Mouse (Mus musculus) thymus, postnatal 25 days (tissue): ENCODE data around the gene Arrdc1.

Experiments used
- DNase-seq: peaks from one replicate; pipeline ENCODE4 v3.0.0; 2022

Arrdc1 gene

DNA sequence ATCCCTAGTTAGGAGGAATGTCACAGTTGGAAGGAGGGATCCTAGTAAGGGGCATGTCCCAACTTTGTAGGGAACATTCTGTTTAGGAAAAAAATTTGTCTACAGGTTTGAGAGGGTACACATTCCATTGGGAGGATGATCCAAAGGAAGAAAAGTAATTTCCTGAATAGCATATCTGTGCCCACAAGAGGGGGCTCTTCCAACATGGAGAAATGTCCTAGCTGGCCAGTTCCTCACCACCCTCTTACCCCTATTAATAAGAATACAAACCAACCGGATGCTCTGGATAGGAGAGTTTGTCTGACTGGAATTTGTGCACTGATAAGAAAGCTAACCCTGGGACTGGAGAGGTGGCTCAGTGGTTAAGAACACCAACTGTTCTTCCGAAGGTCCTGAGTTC lies 11.5 kb downstream of the Arrdc1 start:
- no peak for DNase-seq

DNA sequence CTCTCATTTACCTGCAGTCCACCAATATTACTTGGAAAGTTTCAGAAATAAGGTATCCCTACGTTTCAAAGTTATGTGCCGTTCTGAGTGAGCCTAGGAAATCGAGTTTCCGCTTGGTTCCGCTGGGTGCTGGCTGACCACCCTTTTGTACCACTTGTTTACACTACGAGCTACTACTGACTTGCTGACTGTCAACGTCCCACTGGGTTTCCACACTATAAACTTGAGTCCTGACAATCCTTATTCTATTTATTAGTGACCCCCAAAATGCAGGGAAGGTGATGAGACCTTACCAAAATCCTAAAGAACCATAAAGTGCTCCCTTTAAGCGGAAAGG lies 15.2 kb downstream of the Arrdc1 start:
- no peak for DNase-seq

DNA sequence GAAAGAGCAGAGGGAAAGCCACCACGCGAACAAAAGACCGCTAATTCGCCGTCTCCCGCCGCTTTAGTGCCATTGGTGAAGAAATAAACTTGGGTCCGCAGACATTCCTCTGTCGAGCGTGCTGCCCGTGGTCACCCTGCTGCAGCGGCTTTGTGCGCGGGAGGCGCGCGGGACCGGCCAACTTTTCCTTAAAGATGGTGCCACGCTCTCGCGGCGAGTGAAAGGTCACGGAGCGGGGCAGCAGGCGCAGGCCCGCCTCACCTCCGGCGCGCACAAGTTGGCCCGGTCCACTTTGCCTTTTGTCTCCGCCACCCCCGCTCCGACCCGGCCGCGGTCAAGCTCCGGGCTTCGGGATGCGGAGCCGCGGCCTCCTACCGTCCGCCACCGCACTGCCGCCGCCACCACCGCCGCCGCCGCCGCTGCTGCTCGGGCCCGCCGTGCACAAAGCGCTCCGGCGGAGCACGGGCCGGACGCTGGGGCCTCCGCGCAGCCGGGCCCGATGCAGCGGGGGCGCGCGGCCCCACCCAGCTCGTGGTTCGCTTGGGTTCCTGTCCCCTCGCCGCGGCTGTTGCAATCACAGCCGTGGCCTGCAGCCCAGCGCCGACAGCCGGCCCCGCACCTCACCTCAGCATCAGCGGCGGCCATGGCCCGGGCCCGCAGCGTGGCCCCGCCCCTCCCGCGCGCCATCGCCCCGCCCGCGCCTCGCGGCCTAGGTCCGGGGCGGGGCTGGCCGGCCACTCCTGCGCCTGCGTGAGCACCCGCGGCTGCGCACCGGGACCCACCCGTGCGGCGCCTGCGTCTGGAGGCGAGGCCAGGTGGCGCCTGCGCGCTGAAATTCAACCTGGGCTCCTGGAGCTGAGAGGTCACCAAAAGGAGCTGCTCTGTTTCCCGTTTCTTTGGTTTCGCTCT lies 15.9 kb downstream of the Arrdc1 start, which contains the start of gene Ehmt1:
Gene Ehmt1 (minus strand): TSS at position 685 of the 909 bp plus-strand sequence.
- peak; percentile 95 for DNase-seq

DNA sequence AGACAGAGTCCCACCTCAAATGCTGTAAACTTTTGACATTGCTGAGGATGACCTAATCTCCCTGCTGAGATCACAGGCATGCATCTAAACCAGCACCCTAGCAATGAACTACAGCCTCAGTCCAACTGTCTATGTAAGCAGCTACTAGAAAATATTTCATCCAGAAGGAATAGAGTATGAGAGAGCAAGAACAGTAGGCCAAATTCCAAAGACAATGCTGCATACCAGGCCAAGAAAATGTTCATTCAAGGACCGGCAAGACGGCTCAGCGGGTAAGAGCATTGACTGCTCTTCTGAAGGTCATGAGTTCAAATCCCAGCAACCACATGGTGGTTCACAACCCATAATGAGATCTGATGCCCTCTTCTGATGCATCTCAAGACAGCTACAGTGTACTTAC lies 20.3 kb downstream of the Arrdc1 start:
- DNase-seq: no peak

DNA sequence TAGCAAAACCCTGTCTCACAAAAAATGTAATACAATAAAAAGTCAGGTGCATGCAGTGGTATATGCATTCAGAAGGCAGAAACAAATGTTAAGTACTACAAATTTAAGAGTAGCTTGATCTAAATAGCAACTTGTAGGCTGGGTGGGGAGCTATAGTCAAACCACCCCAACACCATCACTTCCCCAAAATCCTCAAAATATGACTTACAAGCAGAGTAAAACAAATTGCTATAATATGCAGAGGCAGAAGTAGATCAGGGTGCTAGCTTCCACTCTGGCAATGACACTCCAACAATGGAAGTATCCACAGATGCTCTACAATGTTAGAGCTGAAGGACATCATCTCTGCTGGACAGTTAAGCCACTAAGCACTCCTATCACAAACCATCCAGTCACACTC lies 22.5 kb downstream of the Arrdc1 start:
- DNase-seq: no peak

DNA sequence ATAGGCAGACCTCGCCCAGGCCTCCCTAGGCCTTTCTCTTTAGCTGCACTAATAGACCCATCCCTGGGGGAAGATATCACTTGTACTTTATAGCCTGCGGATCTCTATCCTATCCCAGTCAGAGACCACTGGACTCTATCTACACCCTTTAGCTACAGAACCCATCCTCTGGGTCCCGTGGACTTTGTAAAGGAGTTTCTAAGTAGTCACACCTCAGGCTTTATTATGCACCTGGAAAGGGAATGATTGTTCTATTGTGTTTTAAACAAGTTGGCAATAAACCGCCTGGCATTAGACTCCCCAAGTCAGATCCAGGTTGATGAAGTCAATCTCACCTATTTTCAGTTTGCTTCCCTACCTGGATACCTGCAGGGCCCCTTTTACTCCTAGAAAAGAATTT lies 22.9 kb downstream of the Arrdc1 start:
- no peak for DNase-seq

DNA sequence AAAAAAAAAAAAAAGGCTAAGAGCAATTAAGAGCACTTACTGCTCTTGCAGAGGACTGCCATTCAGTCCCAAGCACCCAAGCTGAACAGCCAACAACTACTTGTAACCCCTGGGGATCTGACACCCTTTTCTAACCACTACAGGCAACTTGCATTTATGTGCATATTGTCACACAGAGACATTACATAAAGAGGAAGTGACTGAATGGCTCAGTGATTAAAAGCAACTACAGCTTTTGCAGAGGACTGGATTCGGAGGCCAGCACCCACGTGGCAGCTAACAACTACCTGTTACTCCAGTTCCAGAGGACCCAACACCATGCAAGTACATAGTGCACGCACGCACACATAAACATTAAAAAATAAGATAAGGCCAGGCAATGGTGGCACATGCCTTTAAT lies 24.6 kb downstream of the Arrdc1 start:
- no peak for DNase-seq

DNA sequence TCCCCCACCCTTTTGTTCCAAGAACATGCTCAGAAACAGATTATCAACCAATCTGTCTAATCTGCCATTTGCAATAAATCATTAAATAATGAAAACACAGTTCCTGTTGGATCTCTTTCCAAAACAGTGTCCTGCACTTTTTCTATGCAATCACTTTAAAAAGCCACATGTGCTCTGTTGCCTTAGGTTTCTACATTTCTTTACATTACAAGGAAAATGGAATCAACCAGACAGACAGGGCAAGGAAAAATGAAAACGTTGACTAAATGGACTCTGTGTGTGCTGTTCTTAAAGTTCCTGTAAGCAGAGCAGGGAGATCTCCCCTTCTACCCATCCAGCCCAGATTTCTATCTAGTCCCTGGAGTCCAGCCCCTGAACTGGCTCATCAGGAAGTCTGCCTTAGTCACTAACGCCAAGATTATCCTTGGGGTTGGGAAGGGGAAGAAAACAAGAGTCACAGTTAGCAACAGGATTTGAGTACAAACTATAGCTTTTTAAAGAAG lies 29.3 kb downstream of the Arrdc1 start:
- DNase-seq: no peak

DNA sequence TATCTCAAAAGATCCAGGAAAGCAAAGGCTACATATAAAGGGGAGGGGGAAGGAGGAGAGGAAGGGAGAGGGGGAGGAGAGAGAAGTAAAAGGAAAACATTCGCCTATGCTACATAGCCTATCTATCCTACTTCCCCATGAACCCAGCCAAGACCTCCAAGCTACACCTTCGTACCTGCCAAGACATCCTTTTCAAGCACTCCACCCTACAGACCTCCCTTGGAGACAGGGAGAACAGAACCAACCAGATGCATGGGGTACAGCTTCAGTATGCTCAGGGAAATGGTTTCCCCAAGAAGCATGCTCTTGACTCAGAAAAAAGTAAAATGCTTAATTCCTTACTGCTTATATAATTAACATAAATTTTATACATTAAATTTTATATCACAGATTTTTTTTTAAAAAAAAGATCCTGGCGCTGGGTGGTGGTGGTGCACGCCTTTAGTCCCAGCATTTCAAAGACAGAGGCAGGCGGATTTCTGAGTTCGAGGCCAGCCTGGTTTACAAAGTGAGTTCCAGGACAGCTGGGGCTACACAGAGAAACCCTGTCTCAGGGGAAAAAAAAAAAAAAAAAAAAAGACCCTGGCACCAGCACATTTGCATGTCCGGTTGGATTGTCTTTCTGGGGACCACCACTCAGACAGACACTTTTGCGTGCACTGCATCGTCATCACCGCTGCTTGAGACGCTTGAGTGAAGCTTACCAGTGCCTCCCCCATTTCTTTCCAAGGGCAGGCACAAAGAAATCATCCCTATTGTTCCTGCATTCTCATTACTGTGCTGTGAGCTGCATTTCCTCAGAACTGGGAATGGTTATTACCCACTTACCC lies 30.0 kb downstream of the Arrdc1 start:
- no peak for DNase-seq

DNA sequence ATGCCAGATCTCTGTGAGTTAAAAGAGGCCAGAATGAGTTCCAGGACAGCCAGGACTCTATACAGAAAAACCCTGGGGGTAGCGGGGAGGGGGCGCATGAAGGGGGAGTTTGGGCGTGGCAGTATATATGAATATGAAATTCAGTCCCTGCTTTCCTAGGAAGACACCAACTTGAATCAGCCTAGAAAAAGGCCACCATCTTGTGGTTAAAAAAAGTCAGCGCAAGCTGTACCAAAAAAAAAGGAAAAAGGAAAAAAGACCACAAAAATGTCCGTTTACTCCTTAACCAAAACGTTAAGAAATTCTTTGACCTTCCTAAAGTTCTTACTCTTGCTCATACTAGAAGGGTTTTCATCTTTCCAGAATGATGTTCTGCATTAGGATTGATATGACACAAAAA lies 32.1 kb downstream of the Arrdc1 start:
- no peak for DNase-seq

DNA sequence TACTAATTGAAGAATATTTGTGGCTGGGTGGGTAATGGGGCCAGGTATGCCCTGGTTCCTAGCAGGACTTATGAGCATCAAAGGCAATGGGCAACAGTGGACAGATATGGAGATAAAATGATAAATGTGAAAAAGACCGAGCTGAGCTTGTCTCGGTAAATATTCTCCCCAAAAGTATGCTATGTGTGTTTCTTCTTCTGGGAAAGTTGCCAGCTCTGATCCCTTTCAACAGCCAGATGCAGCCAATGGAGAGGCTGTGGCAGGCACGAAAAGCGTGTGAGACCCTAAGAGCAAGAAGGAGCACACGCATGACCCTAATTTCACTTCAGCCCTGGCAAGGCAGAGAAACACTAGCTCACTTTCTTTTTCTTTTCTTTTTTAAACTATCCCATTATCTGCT lies 34.0 kb downstream of the Arrdc1 start:
- no peak for DNase-seq

DNA sequence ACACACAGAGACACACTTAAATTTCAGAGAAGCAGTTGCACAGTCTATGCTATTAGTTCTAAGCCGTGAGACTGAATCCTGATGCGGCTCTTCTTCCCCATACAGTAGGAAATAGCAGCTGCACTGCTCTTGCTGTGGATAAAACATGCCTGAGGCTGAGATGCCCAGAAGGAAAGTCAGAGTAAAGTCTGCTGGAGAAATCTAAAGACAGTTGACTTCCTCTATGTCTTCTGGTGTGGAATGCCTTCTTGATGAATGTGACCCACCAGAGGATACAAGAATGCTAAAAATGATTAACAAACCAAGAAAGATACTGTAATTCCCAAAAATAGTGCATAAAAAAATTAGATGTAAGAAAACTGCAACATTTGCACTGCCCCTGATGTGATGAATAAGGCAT lies 35.8 kb downstream of the Arrdc1 start:
- DNase-seq: no peak

DNA sequence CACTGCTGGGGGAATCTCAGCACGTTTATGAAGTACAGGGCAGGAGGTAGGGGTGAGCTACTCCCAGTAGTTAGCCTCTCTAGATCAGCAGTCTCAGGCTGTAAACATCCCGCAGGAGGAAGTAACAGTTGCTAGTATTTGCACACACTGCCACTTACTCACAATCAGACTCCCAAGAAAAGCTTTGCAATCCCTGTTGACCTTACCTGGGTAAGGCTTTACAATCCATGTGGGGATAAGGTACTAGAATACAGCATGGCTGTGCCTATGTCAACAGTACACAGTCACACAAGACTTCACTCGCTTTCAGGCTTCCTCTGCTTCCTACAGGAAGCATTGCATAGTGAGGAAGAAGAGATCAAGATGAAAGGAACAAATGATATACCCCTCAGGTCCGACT lies 38.3 kb downstream of the Arrdc1 start:
- DNase-seq: no peak

DNA sequence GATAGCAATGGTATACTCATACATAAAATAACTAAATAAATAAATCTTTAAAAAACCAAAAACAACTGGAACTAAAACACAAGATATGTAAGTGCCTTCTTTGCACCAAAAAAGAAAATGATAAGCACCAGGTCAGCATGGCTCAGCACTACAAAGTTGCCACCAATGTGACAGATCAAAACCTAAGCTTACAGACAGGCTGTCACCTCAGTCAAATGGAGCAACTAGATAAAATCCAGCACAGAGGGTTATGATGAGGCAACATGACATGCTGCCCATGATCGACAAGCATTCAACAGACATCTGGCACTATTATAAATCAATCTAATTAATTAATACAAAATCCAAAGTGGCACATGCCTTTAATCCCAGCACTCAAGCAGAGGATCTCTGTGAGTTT lies 40.8 kb downstream of the Arrdc1 start:
- no peak for DNase-seq

DNA sequence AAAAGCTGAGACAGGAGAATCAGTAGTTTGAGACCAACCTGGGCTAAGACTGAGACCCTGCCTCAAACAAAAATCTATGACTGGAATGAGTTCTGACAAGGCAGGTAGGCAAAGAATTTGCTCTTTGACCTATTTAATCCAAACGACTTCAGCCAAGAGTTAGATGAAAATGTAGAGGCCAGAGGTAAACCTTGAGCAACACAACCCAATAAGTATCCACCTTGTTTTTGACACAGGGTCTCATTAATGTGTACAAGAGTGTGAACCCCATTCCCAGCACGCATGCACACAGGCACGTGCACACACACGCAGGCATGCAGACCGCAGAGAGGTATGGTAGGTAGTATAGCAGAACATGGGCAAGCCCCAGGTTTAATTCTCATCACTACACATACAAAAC lies 42.7 kb downstream of the Arrdc1 start:
- no peak for DNase-seq

DNA sequence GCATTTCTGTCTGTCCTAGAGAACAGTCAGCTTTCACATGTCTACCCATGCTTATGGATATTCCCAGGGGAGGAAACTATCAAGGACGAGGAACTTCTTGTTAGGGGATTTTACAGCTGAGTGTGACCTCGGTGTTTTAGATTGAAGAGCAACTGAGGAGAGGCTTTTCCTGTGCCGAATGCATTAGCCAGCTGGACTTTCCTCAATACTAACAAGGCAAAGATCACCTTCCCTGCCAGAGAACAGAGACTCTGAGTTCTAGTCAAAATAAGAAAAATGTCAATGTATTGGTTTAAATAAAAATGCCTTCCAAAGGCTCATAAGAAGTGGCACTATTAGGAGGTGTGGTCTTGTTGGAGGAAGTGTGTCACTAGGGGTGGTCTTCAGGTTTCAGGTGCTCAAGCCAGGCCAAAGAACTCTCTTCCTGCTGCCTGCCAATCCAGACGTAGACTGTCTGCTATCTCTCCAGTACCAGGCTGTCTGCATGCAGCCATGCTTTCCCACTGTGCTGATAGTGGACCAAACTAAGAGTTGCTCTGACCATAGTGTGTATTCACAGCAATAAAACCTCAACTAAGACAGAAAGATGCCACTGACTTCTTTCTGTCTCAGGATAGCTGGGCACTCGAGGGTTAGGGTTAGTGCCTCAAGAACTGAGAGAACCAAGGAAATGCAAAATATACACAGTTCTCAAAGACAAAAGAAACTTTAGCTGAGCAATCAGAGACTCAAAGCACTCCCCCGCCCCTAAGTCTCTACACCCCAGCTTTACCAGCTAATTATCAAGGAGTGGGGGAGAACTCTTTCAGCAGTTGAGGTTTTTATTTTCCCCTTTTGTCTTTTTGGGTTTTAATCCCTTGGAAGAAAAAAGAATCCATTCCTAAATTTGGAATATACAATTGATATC lies 44.3 kb downstream of the Arrdc1 start:
- no peak for DNase-seq

DNA sequence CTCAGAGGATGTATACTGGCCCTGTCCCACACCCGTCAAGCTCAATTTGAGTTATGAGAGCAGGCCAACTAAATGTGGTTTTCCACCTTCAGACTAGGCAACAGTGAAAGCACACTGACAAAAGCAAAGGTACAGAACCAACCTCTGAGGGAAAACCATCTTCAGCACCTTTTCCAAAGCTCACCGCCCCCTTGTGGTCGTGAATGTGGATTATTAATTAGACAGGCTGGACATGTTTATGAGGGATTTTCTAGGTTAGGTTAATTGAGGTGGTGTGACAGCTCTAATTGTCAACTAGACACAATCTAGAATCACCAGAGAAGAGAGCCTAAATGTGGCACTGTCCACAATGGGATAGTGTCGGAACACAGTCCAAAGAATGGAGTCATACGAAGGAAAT lies 46.2 kb downstream of the Arrdc1 start:
- DNase-seq: peak; percentile 6

DNA sequence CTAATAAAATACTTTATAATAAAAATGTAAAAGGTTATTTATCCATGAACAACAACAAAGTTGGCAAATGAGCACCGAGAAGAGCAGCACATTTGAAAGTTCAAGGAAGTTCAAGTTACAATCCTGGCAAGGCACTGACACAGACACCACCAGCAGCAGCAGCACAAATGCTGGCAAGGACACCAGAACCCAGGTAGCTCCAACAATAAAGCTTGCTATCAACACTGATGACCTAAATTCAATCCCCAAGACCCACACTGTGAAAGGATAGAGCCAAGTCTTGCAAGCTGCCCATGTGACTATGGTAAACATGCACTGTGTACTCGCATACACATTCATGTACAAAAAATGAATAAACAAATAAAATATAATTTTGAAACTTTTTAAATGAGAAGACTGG lies 54.4 kb downstream of the Arrdc1 start:
- DNase-seq: no peak
